Mouse (Mus musculus) hindbrain, embryonic 14.5 days (tissue): ENCODE data around the gene Cdhr5. TPM values are rescaled to one million over a fixed set of nuclear protein-coding genes. Genes with fewer than 3 reads are reported as not detected.
A peak's percentile ranks its signal among the peaks of the same experiment; 100 is the strongest.

ENCODE experiments used
- ATAC-seq: fragments of 200-750 bp; cut with Nextera tagmentation; 2 replicates; pipeline ENCODE4 v1.8.0; 2017; ENCODE audit warnings: moderate number of reproducible peaks, mild to moderate bottlenecking, moderate TSS enrichment, moderate library complexity; ENCODE audit not compliant: low FRiP score
- DNase-seq: peaks from one replicate; pipeline ENCODE4 v3.0.0-alpha.2; 2015; ENCODE audit warnings: low spot score
- H3K27ac ChIP-seq: fragments of 300-500 bp; sonication (generic); 2 replicates; pipeline ENCODE4 v1.5.1; 2014; ENCODE audit warnings: mild to moderate bottlenecking, moderate library complexity
- H3K27me3 ChIP-seq: fragments of 300-500 bp; sonication (generic); 2 replicates; pipeline ENCODE4 v1.6.1; 2014; ENCODE audit warnings: mild to moderate bottlenecking, low read length, mixed read lengths; ENCODE audit not compliant: control insufficient read depth, insufficient read depth
- H3K36me3 ChIP-seq: fragments of 300-500 bp; sonication (generic); replicated peaks from 2 replicates; pipeline ENCODE4 v1.6.1; 2014; ENCODE audit not compliant: control insufficient read depth, insufficient read depth
- H3K4me1 ChIP-seq: fragments of 300-500 bp; sonication (generic); replicated peaks from 2 replicates; pipeline ENCODE4 v1.6.1; 2014; ENCODE audit warnings: antibody characterized with exemption, low read length, mixed read lengths; ENCODE audit not compliant: control insufficient read depth, insufficient read depth
- H3K4me2 ChIP-seq: fragments of 300-500 bp; sonication (generic); replicated peaks from 2 replicates; pipeline ENCODE4 v1.6.1; 2014; ENCODE audit warnings: mild to moderate bottlenecking, moderate library complexity
- H3K4me3 ChIP-seq: fragments of 300-500 bp; sonication (generic); replicated peaks from 2 replicates; pipeline ENCODE4 v1.5.1; 2014; ENCODE audit warnings: mild to moderate bottlenecking, low read length
- H3K9ac ChIP-seq: fragments of 300-500 bp; sonication (generic); 2 replicates; pipeline ENCODE4 v1.6.1; 2014
- H3K9me3 ChIP-seq: fragments of 300-500 bp; sonication (generic); 2 replicates; pipeline ENCODE4 v1.6.1; 2016; ENCODE audit warnings: low read length; ENCODE audit not compliant: control insufficient read depth
- WGBS: fragments of 180-500 bp; shearing (Covaris S2); extraction: QIAGEN DNeasy Blood & Tissue Kit; methylation state at CpG from one replicate; pipeline ENCODE4 v1.1.7; 2014; 5-methylcytosine and 5-hydroxymethylcytosine counted together
- polyA plus RNA-seq: library from polyadenylated mRNA; unstranded; fragments of >200 nt; fragmentation: Nextera tagmentation; extraction: Ambion mirVana; gene quantifications from 2 replicates; pipeline ENCODE4 v1.2.1, GENCODE M21; 2014

Gene Cdhr5
- not detected in 2 replicates for polyA plus RNA-seq

- H3K4me3 ChIP-seq, result no peak within 1 kb of the TSS
- DNase-seq, result no peak
- no peak within 1 kb of the TSS for H3K27ac ChIP-seq
- no peak for ATAC-seq
- H3K36me3 ChIP-seq, result no peaks in the 10 kb centered on the region
- peaks cover 9% of the 10 kb centered on the region; the same call in 1 of the 2 replicates for H3K4me1 ChIP-seq
- no peak within 1 kb of the TSS for H3K4me2 ChIP-seq
- H3K27me3 ChIP-seq, result no peaks in the 10 kb centered on the region
- no peaks in the 10 kb centered on the region for H3K9me3 ChIP-seq
- 75% methylated on average over 11 of the region's 11 CpGs for WGBS
- no peak within 1 kb of the TSS for H3K9ac ChIP-seq
These were observed at the start of gene Cdhr5 for GRCm38 (mm10) chr7:141276546-141276945. Gene Cdhr5 (minus strand): TSS chr7:141276786.

GRCm38 (mm10) chr7:141324686-141325085 is 48.1 kb upstream of the Cdhr5 start:
- 81% methylated on average over 1 of the region's 1 CpGs for WGBS
- peak overlapping the region; percentile 15; the same call in 1 of the 2 replicates for H3K4me2 ChIP-seq
- peaks cover 46% of the 10 kb centered on the region for H3K36me3 ChIP-seq
- H3K4me3 ChIP-seq, result no peak overlapping the region
- no peak overlapping the region for H3K27ac ChIP-seq
- no peaks in the 10 kb centered on the region for H3K27me3 ChIP-seq
- H3K9me3 ChIP-seq, result no peaks in the 10 kb centered on the region
- peaks cover 36% of the 10 kb centered on the region for H3K4me1 ChIP-seq
- DNase-seq, result no peak
- ATAC-seq, result no peak
- peak overlapping the region; percentile 94; the same call in 1 of the 2 replicates for H3K9ac ChIP-seq

GRCm38 (mm10) chr7:141319446-141319845 is 42.9 kb upstream of the Cdhr5 start:
- Histone ChIP-seq H3K4me1 (peaks cover 3% of the 10 kb centered on the region), H3K27ac (no peak overlapping the region), H3K9ac (no peak overlapping the region), H3K36me3 (peaks cover 99% of the 10 kb centered on the region), H3K4me2 (no peak overlapping the region), H3K27me3 (no peaks in the 10 kb centered on the region), H3K9me3 (no peaks in the 10 kb centered on the region), H3K4me3 (no peak overlapping the region)
- no peak for ATAC-seq
- DNase-seq, result no peak
- WGBS, result 74% methylated on average over 2 of the region's 2 CpGs

- Histone ChIP-seq H3K27me3 (no peaks in the 10 kb centered on the region), H3K27ac (no peak overlapping the region), H3K4me2 (no peak overlapping the region), H3K9ac (no peak overlapping the region), H3K4me1 (no peaks in the 10 kb centered on the region), H3K9me3 (no peaks in the 10 kb centered on the region), H3K36me3 (peaks cover 100% of the 10 kb centered on the region), H3K4me3 (no peak overlapping the region)
- DNase-seq, result no peak
- WGBS, result 78% methylated on average over 1 of the region's 1 CpGs
- no peak for ATAC-seq
These were observed 41.1 kb upstream of the Cdhr5 start for GRCm38 (mm10) chr7:141317619-141318132.

GRCm38 (mm10) chr7:141315974-141316373 is 39.4 kb upstream of the Cdhr5 start:
- no peaks in the 10 kb centered on the region for H3K4me1 ChIP-seq
- peaks cover 100% of the 10 kb centered on the region for H3K36me3 ChIP-seq
- H3K27ac ChIP-seq, result no peak overlapping the region
- DNase-seq (no peak), ATAC-seq (no peak)
- H3K4me3 ChIP-seq, result no peak overlapping the region
- whole genome bisulfite sequencing, result 73% methylated on average over 5 of the region's 5 CpGs
- H3K4me2 ChIP-seq, result no peak overlapping the region
- H3K27me3 ChIP-seq, result no peaks in the 10 kb centered on the region
- H3K9ac ChIP-seq, result no peak overlapping the region
- H3K9me3 ChIP-seq, result no peaks in the 10 kb centered on the region

- Histone ChIP-seq H3K27ac (no peak overlapping the region), H3K4me3 (no peak overlapping the region), H3K4me1 (no peaks in the 10 kb centered on the region), H3K4me2 (no peak overlapping the region), H3K9me3 (no peaks in the 10 kb centered on the region), H3K9ac (no peak overlapping the region), H3K36me3 (peaks cover 100% of the 10 kb centered on the region), H3K27me3 (no peaks in the 10 kb centered on the region)
- 94% methylated on average over 8 of the region's 8 CpGs for WGBS
- DNase-seq (no peak), ATAC-seq (no peak)
These were observed 38.5 kb upstream of the Cdhr5 start for GRCm38 (mm10) chr7:141315076-141315475.

GRCm38 (mm10) chr7:141314416-141314815 is 37.8 kb upstream of the Cdhr5 start:
- Histone ChIP-seq H3K4me1 (no peaks in the 10 kb centered on the region), H3K4me3 (no peak overlapping the region), H3K27me3 (no peaks in the 10 kb centered on the region), H3K9ac (no peak overlapping the region), H3K9me3 (no peaks in the 10 kb centered on the region), H3K27ac (no peak overlapping the region), H3K4me2 (no peak overlapping the region), H3K36me3 (peaks cover 100% of the 10 kb centered on the region)
- no peak for ATAC-seq
- no peak for DNase-seq
- WGBS, result 97% methylated on average over 2 of the region's 2 CpGs

GRCm38 (mm10) chr7:141304537-141304936 is 28.0 kb upstream of the Cdhr5 start:
- Histone ChIP-seq H3K4me1 (no peaks in the 10 kb centered on the region), H3K27me3 (no peaks in the 10 kb centered on the region), H3K27ac (no peak overlapping the region), H3K4me3 (no peak overlapping the region), H3K36me3 (peaks cover 96% of the 10 kb centered on the region), H3K9ac (no peak overlapping the region), H3K9me3 (no peaks in the 10 kb centered on the region), H3K4me2 (no peak overlapping the region)
- DNase-seq (no peak), ATAC-seq (no peak)
- WGBS, result 88% methylated on average over 4 of the region's 4 CpGs

GRCm38 (mm10) chr7:141302702-141303268 is 26.2 kb upstream of the Cdhr5 start:
- WGBS, result 73% methylated on average over 1 of the region's 1 CpGs
- Histone ChIP-seq H3K9ac (no peak overlapping the region), H3K4me3 (no peak overlapping the region), H3K4me2 (no peak overlapping the region), H3K36me3 (peaks cover 90% of the 10 kb centered on the region), H3K27ac (no peak overlapping the region), H3K27me3 (no peaks in the 10 kb centered on the region), H3K4me1 (no peaks in the 10 kb centered on the region), H3K9me3 (no peaks in the 10 kb centered on the region)
- no peak for DNase-seq
- no peak for ATAC-seq

- Histone ChIP-seq H3K4me1 (no peaks in the 10 kb centered on the region), H3K27ac (no peak overlapping the region), H3K27me3 (no peaks in the 10 kb centered on the region), H3K9me3 (no peaks in the 10 kb centered on the region), H3K9ac (no peak overlapping the region), H3K4me2 (no peak overlapping the region), H3K36me3 (peaks cover 91% of the 10 kb centered on the region), H3K4me3 (no peak overlapping the region)
- DNase-seq (no peak), ATAC-seq (no peak)
- 93% methylated on average over 9 of the region's 9 CpGs for WGBS
These were observed 24.8 kb upstream of the Cdhr5 start for GRCm38 (mm10) chr7:141301386-141301785.
